ENCODE assay signal across 1 mouse cellular context in the genomic region with DNA sequence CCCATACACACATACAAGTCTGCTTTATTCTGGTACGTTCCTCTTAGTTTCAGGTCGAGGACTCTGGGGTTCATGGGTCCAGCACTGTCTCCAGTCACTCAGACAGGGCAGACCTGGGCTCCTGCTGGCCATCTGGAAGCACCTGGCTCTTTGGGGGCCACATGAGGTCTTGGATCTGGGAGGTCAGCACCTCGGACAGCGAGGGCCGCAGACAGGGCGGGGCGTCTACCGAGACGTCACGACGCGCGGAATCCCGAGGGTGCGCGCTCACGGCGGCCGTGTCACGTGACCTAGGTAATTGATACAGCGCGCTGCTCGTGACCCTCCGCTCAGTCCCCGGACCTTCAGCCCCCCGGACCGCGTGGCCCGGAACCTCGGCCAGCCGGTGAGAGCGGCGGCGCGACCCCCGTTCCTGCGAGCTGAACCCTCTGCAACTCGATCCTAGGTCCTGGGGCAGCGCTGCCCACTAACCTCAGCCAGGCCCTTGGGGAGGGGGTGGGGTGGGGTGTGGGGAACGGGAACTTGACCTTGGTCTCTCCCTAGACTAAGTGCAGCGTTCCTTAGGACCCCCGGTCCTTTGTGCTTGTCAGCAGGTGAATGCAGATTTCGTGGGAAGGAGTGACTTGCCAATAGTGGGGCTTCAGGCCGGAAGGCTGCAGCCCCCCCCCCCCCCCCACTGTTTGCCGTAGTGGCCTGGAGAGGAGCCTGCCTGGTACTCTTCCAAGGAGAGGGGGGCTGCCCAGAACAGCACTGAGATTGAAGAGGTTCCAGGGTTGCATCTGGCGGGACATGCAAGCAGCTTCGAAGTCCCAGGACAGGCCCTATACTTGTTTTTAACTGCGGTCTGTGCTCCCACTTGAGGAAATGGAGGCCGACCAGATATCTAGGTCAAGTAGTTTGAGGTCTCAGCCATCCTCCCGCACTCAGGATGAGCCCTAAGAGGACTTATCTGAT.
TF ChIP-seq lines count a peak whose summit lies in the region.

A gene (plus strand): TSS at position 288 of the 954 bp plus-strand sequence.

TF ChIP-seq in CH12.LX, 34 proteins besides CTCF, POLR2A, EP300 and RAD21:
- TF ChIP-seq JUN (IDR thresholded peaks at IDR 0.05; ENCODE audit: insufficient read depth, low read depth, low read length) (no peak), MEF2A (IDR thresholded peaks at IDR 0.05; ENCODE audit: borderline replicate concordance, low read depth, low read length) (0 out of 2 replicates have a peak, but pooled peaks have one; percentile 20), MXI1 (IDR thresholded peaks at IDR 0.05; ENCODE audit: low read depth, low read length) (peak; percentile 86), SIN3A (IDR thresholded peaks at IDR 0.05; ENCODE audit: low read length) (peak; percentile 87), BHLHE40 (IDR thresholded peaks at IDR 0.05; ENCODE audit: low read depth, low read length) (peak; percentile 95), USF1 (IDR thresholded peaks at IDR 0.05; ENCODE audit: low read depth, low read length) (peak; percentile 95), IRF4 (IDR thresholded peaks at IDR 0.05; ENCODE audit: low read depth, low read length) (peak; percentile 55; the same call in 1 of the 2 replicates), NRF1 (IDR thresholded peaks at IDR 0.05; ENCODE audit: low read depth, low read length) (peak; percentile 57; the same call in 1 of the 2 replicates), MAX (IDR thresholded peaks at IDR 0.05; ENCODE audit: low read length) (peak; percentile 88), USF2 (conservative IDR thresholded peaks at IDR 0.05; ENCODE audit: low read depth, low read length) (peak; percentile 92), CHD2 (IDR thresholded peaks at IDR 0.05; ENCODE audit: low read length) (no peak), PAX5 (IDR thresholded peaks at IDR 0.05; ENCODE audit: low read length) (no peak)
TF ChIP-seq in CH12.LX: peak in this region for 9.
